Mouse (Mus musculus): ENCODE results near the gene F930015N05Rik.

DNA sequence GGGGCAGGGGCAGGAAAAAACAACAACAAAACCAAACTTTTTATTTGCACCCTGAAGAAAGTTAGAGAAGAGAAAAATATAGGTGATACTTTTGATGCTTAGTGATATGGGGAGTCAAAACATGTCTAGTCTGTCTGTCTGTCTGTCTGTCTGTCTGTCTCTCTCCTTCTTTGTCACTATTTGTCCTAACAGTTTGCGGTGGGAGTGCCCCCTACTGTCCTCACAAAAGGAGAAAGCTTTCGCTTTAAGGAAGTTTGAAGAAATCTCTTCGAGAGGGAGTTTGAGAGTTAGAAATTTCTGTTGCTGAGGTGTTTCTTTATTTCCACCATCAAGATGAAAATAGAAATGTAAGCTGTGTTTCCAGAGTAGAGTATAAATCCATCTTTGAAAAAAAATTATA lies 2.5 kb upstream of the F930015N05Rik start:
- no peak for TF ChIP-seq CTCF (IDR thresholded peaks at IDR 0.05; ENCODE audit: low read depth, low read length)
- TF ChIP-seq POLR2A (IDR thresholded peaks at IDR 0.05; ENCODE audit: extremely low read depth, insufficient read depth, low read length): no peak

Measured in liver, adult 2 months (tissue).